Mouse (Mus musculus) intestine, postnatal 0 days (tissue): ENCODE data around the gene Rnd1. TPM values are rescaled to one million over a fixed set of nuclear protein-coding genes. Genes with fewer than 3 reads are reported as not detected.

Experiments used
- ATAC-seq: fragments of 200-750 bp; cut with Nextera tagmentation; 2 replicates; pipeline ENCODE4 v1.8.0; 2017; ENCODE audit warnings: mild to moderate bottlenecking, moderate TSS enrichment, moderate library complexity
- H3K27ac ChIP-seq: fragments of 300-500 bp; sonication (generic); 2 replicates; pipeline ENCODE4 v1.5.1; 2014; ENCODE audit warnings: mild to moderate bottlenecking, low read depth, low read length, moderate library complexity
- H3K27me3 ChIP-seq: fragments of 300-500 bp; sonication (generic); replicated peaks from 2 replicates; pipeline ENCODE4 v1.6.1; 2014; ENCODE audit warnings: low read length, mixed read lengths; ENCODE audit not compliant: control insufficient read depth, insufficient read depth
- H3K36me3 ChIP-seq: fragments of 300-500 bp; sonication (generic); 2 replicates; pipeline ENCODE4 v1.6.1; 2014; ENCODE audit warnings: mild to moderate bottlenecking, moderate library complexity; ENCODE audit not compliant: control insufficient read depth, insufficient read depth
- H3K4me1 ChIP-seq: fragments of 300-500 bp; sonication (generic); replicated peaks from 2 replicates; pipeline ENCODE4 v1.6.1; 2014; ENCODE audit warnings: antibody characterized with exemption, low read length, mixed read lengths; ENCODE audit not compliant: control insufficient read depth, insufficient read depth
- H3K4me2 ChIP-seq: fragments of 300-500 bp; sonication (generic); replicated peaks from 2 replicates; pipeline ENCODE4 v1.6.1; 2014; ENCODE audit warnings: low read depth, mild to moderate bottlenecking, moderate library complexity
- H3K4me3 ChIP-seq: fragments of 300-500 bp; sonication (generic); 2 replicates; pipeline ENCODE4 v1.5.1; 2014; ENCODE audit warnings: low read depth, low read length
- H3K9ac ChIP-seq: fragments of 300-500 bp; sonication (generic); 2 replicates; pipeline ENCODE4 v1.6.1; 2014; ENCODE audit warnings: mild to moderate bottlenecking, low read depth, low read length
- H3K9me3 ChIP-seq: fragments of 300-500 bp; sonication (generic); 2 replicates; pipeline ENCODE4 v1.6.1; 2016; ENCODE audit warnings: mixed run types; ENCODE audit not compliant: control insufficient read depth
- CTCF ChIP-seq: sonication (generic); IDR thresholded peaks from 2 replicates; pipeline ENCODE4 v1.5.1; 2016; ENCODE audit warnings: low read depth, mild to moderate bottlenecking, control low read depth, antibody characterized with exemption, moderate library complexity
- WGBS: fragments of 180-500 bp; shearing (Covaris S2); extraction: QIAGEN DNeasy Blood & Tissue Kit; methylation state at CpG from one replicate; pipeline ENCODE4 v1.1.7; 2014; 5-methylcytosine and 5-hydroxymethylcytosine counted together
- polyA plus RNA-seq: library from polyadenylated mRNA; unstranded; fragments of >200 nt; fragmentation: Nextera tagmentation; extraction: Ambion mirVana; gene quantifications from 2 replicates; pipeline ENCODE4 v1.2.1, GENCODE M21; 2015

The Rnd1 gene
- polyA plus RNA-seq, 1 experiment from 2014 or later, result 1.1 TPM

DNA sequence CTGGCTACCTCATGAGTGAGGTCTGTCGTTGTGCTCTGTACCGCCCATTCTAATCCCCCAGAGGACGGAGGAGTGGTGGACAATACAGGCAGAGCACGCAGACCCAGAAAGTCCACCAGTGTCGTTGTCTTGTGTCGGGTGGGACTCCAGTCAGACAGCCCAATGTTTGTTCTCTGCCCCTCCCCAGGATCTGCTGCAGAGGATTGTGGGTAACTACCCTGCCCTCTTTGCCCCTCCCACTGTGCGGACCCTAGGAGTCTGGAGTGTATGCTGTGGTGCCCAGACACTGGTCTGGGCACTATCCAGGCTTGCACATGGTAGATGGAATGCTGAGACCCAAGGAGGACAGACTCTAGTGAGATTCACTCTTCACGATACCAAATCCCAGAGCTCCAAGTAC, 19.0 kb upstream of the Rnd1 start:
- no peaks in the 10 kb centered on the region for H3K9me3 ChIP-seq
- H3K36me3 ChIP-seq, result no peaks in the 10 kb centered on the region
- H3K9ac ChIP-seq, result no peak overlapping the region
- H3K4me1 ChIP-seq, result no peaks in the 10 kb centered on the region
- ATAC-seq, result no peak
- TF ChIP-seq CTCF, result no peak
- no peak overlapping the region for H3K4me2 ChIP-seq
- 39% methylated on average over 8 of the region's 8 CpGs for WGBS
- no peak overlapping the region for H3K27ac ChIP-seq
- no peak overlapping the region for H3K4me3 ChIP-seq
- H3K27me3 ChIP-seq, result peaks cover 19% of the 10 kb centered on the region

DNA sequence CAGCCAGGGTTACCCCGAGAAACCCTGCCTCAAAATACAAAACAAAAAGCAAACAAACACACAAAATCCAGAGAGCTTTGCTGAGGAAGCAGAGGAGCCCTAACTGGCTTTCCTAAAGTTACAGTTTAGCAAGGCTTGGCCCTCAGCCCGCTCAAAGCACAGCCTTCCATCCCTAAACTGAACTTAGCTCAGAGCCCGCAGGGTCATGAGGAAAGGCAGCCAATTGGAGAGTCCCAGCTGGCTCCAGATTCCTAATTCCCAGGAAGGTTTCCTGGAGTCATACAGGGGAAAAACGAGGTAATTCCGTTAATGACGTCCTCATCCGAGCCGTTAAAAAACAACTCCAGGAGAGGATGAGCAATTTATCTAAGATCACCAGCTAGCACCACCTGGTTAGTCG, 18.5 kb upstream of the Rnd1 start:
- Histone ChIP-seq H3K4me1 (no peaks in the 10 kb centered on the region), H3K27ac (no peak overlapping the region), H3K9ac (no peak overlapping the region), H3K9me3 (no peaks in the 10 kb centered on the region), H3K4me2 (no peak overlapping the region), H3K27me3 (peaks cover 14% of the 10 kb centered on the region), H3K4me3 (no peak overlapping the region), H3K36me3 (no peaks in the 10 kb centered on the region)
- WGBS, result 39% methylated on average over 9 of the region's 9 CpGs
- no peak for TF ChIP-seq CTCF
- no peak for ATAC-seq

DNA sequence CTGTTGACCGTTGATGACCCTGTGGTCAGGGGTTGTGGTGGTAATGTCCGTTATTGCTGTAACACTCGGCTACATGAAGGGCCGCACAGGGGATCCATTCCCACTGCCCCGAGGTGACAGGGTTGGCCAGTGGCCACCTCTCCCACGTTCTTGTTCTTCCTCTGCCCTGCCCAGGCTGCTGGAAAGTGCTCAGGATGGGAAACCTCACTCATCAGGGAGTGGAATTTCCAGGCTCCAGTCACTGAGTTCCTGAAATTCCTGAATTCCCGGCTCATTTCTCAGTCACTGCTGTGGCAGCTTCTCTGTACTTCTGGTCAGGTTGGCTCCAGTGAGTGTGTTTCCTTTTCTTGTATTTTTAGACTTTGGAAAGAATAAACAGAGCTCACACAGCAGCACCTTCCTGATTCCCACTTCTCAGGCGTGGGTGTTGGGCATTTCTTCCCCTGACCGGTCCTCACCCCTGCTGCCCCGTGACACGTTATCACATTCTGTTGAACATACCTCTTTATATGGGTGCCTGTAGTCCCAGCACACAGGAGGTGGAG, 15.0 kb upstream of the Rnd1 start:
- H3K36me3 ChIP-seq, result no peaks in the 10 kb centered on the region
- H3K4me3 ChIP-seq, result no peak overlapping the region
- TF ChIP-seq CTCF, result no peak
- H3K4me2 ChIP-seq, result no peak overlapping the region
- no peaks in the 10 kb centered on the region for H3K9me3 ChIP-seq
- no peaks in the 10 kb centered on the region for H3K27me3 ChIP-seq
- WGBS, result 33% methylated on average over 11 of the region's 11 CpGs
- ATAC-seq, result no peak
- H3K4me1 ChIP-seq, result no peaks in the 10 kb centered on the region
- H3K9ac ChIP-seq, result no peak overlapping the region
- H3K27ac ChIP-seq, result no peak overlapping the region

GRCm38 (mm10) chr15:98691486-98692147, 14.4 kb upstream of the Rnd1 start:
- no peak for TF ChIP-seq CTCF
- Histone ChIP-seq H3K9ac (no peak overlapping the region), H3K4me1 (no peaks in the 10 kb centered on the region), H3K36me3 (no peaks in the 10 kb centered on the region), H3K9me3 (no peaks in the 10 kb centered on the region), H3K27me3 (no peaks in the 10 kb centered on the region), H3K27ac (no peak overlapping the region), H3K4me2 (no peak overlapping the region), H3K4me3 (no peak overlapping the region)
- 67% methylated on average over 7 of the region's 7 CpGs for WGBS
- no peak for ATAC-seq

- no peaks in the 10 kb centered on the region for H3K27me3 ChIP-seq
- 78% methylated on average over 2 of the region's 2 CpGs for WGBS
- no peak overlapping the region for H3K9ac ChIP-seq
- no peaks in the 10 kb centered on the region for H3K36me3 ChIP-seq
- ATAC-seq, result no peak
- H3K4me2 ChIP-seq, result no peak overlapping the region
- H3K4me3 ChIP-seq, result no peak overlapping the region
- H3K4me1 ChIP-seq, result no peaks in the 10 kb centered on the region
- H3K9me3 ChIP-seq, result no peaks in the 10 kb centered on the region
- no peak overlapping the region for H3K27ac ChIP-seq
- TF ChIP-seq CTCF, result no peak
Observed at GRCm38 (mm10) chr15:98689682-98690081, 12.4 kb upstream of the Rnd1 start.

DNA sequence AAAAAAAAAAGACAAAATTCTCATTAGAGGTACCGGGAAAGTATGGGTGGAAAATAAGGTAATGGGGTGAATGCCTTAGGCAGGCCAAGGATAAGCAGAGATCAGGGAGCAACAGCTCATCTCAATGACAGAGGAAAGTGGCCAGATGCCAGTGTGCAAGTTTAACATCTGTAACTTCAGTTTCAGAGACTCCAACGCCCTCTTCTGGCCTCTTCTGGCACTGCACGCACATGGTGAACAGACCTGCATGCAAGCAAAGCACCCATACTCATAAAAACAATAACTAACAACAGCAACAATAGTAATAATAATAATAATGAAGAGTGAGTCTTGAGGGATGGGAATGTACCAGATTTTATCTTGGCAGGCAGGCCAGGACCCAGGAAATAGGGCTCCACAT, 8.7 kb upstream of the Rnd1 start:
- Histone ChIP-seq H3K4me2 (no peak overlapping the region), H3K36me3 (no peaks in the 10 kb centered on the region), H3K4me1 (no peaks in the 10 kb centered on the region), H3K4me3 (no peak overlapping the region), H3K27me3 (no peaks in the 10 kb centered on the region), H3K9ac (no peak overlapping the region), H3K9me3 (no peaks in the 10 kb centered on the region), H3K27ac (no peak overlapping the region)
- WGBS, result 68% methylated on average over 3 of the region's 3 CpGs
- peak; percentile 46 for TF ChIP-seq CTCF
- no peak for ATAC-seq
